Mouse (Mus musculus) heart, embryonic 16.5 days (tissue): ENCODE data around the gene Hmgb1. TPM values are rescaled to one million over a fixed set of nuclear protein-coding genes. Genes with fewer than 3 reads are reported as not detected.

ENCODE experiments used
- ATAC-seq: fragments of 200-750 bp; cut with Nextera tagmentation; replicated peaks from 2 replicates; pipeline ENCODE4 v1.8.0; 2017; ENCODE audit warnings: moderate number of reproducible peaks; ENCODE audit not compliant: insufficient read depth, low FRiP score; ENCODE audit errors: extremely low read depth
- H3K27ac ChIP-seq: fragments of 300-500 bp; sonication (generic); 2 replicates; pipeline ENCODE4 v1.5.1; 2014; ENCODE audit warnings: mild to moderate bottlenecking, low read length, control low read depth, moderate library complexity
- H3K27me3 ChIP-seq: fragments of 300-500 bp; sonication (generic); 2 replicates; pipeline ENCODE4 v1.6.1; 2014; ENCODE audit warnings: low read length, mixed read lengths; ENCODE audit not compliant: control insufficient read depth, insufficient read depth
- H3K36me3 ChIP-seq: fragments of 300-500 bp; sonication (generic); 2 replicates; pipeline ENCODE4 v1.6.1; 2014; ENCODE audit not compliant: control insufficient read depth, insufficient read depth
- H3K4me1 ChIP-seq: fragments of 300-500 bp; sonication (generic); 2 replicates; pipeline ENCODE4 v1.6.1; 2014; ENCODE audit warnings: low read length, mixed read lengths; ENCODE audit not compliant: control insufficient read depth, insufficient read depth
- H3K4me2 ChIP-seq: fragments of 300-500 bp; sonication (generic); 2 replicates; pipeline ENCODE4 v1.6.1; 2014; ENCODE audit warnings: low read depth, mild to moderate bottlenecking, control low read depth, low read length
- H3K4me3 ChIP-seq: fragments of 300-500 bp; sonication (generic); 2 replicates; pipeline ENCODE4 v1.5.1; 2014; ENCODE audit warnings: mild to moderate bottlenecking, control low read depth, low read length
- H3K9ac ChIP-seq: fragments of 300-500 bp; sonication (generic); 2 replicates; pipeline ENCODE4 v1.6.1; 2014; ENCODE audit warnings: low read length, control low read depth
- H3K9me3 ChIP-seq: fragments of 300-500 bp; sonication (generic); replicated peaks from 2 replicates; pipeline ENCODE4 v1.6.1; 2016; ENCODE audit warnings: low read length; ENCODE audit not compliant: control insufficient read depth
- WGBS: fragments of 180-500 bp; shearing (Covaris S2); extraction: QIAGEN DNeasy Blood & Tissue Kit; methylation state at CpG from one replicate; pipeline ENCODE4 v1.1.7; 2014; 5-methylcytosine and 5-hydroxymethylcytosine counted together
- polyA plus RNA-seq: library from polyadenylated mRNA; unstranded; fragments of >200 nt; fragmentation: Nextera tagmentation; extraction: Ambion mirVana; gene quantifications from 2 replicates; pipeline ENCODE4 v1.2.1, GENCODE M21; 2015

The Hmgb1 gene
- polyA plus RNA-seq, 1 experiment from 2014 or later = 757 TPM

DNA sequence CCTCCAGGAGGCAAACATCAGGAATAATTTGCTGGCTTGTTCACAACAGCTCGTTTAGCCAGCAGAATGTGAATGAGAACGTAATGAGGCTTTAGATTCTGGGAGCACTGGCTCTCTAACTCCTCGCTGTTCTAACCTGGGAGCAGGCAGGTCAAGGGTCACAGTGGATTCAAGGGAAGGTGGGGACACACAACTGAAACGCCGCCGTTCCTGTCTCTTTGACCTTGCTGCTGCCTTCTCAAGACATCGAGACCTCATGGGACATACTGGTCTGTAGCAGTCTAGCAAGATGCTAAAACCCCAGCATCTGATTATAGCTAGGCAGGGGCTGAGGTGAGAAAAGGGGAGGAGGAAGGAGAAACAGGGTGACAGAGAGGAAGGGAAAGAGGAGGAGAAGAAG is 70.8 kb downstream of the Hmgb1 start:
- no peak overlapping the region for H3K4me3 ChIP-seq
- 75% methylated on average over 7 of the region's 7 CpGs for WGBS
- no peaks in the 10 kb centered on the region for H3K9me3 ChIP-seq
- no peaks in the 10 kb centered on the region for H3K4me1 ChIP-seq
- no peak overlapping the region for H3K9ac ChIP-seq
- H3K27ac ChIP-seq = no peak overlapping the region
- no peaks in the 10 kb centered on the region for H3K36me3 ChIP-seq
- no peak for ATAC-seq
- no peaks in the 10 kb centered on the region for H3K27me3 ChIP-seq
- no peak overlapping the region for H3K4me2 ChIP-seq

DNA sequence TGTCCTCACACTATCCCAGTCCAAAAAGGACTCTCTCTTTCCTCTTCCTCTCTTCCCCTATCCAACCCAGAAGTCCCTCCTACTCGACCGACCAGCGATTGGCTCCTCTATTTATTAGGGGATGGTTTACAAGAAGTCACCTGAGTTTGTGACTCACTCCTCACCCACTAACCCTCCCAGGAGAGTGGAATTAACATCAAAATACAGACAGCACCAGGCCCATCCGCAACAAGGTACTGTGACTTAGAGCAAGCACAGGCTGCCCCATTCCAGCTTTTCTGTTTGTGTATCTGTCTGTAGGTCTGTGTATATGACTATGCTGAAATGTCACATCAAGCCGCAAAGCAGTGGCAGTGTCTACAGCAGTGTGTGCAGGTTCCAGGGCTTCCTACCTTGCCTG is 71.7 kb downstream of the Hmgb1 start:
- Histone ChIP-seq H3K9ac (no peak overlapping the region), H3K27me3 (no peaks in the 10 kb centered on the region), H3K9me3 (no peaks in the 10 kb centered on the region), H3K36me3 (no peaks in the 10 kb centered on the region), H3K4me3 (no peak overlapping the region), H3K4me2 (no peak overlapping the region), H3K4me1 (no peaks in the 10 kb centered on the region), H3K27ac (no peak overlapping the region)
- no peak for ATAC-seq
- 83% methylated on average over 5 of the region's 5 CpGs for WGBS

DNA sequence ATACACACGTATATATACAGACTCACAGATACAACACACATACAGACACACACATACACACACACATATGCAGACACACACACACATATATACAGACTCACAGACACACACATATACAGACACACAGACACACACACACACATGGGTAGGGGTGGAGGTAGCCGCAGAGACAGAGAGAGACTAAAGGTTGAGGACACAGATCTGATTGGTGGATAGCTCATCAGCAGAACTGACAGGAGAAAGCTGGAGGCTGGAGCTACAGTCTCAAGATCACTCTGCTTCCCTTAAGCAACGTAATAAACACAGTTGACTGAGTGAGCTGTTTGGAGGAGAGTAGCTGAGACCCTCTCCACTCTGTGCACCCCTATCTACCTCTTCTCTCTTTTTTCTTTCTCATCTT is 75.1 kb downstream of the Hmgb1 start:
- Histone ChIP-seq H3K27me3 (no peaks in the 10 kb centered on the region), H3K4me3 (no peak overlapping the region), H3K4me2 (no peak overlapping the region), H3K36me3 (no peaks in the 10 kb centered on the region), H3K9ac (no peak overlapping the region), H3K4me1 (no peaks in the 10 kb centered on the region), H3K27ac (no peak overlapping the region), H3K9me3 (no peaks in the 10 kb centered on the region)
- no peak for ATAC-seq
- 79% methylated on average over 3 of the region's 3 CpGs for WGBS

DNA sequence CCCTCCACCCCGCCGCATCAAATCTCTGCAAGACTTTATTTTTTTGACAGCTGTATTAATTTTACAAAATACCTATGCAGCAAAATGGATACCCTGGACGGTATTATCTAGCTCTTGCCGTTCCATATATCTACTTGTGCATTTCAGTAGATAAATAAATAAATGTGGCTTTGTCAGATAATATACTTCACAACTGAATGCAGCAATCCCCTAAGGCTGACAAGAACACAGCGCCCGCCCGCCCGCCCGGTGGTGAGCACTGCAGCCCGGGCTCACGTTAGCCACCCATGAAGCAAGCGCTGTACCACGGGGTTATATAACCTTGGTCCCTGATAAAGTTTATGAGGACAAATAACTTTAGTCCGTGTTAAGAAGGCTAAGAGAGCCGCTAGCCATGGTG is 76.1 kb downstream of the Hmgb1 start:
- Histone ChIP-seq H3K4me2 (no peak overlapping the region), H3K4me1 (no peaks in the 10 kb centered on the region), H3K36me3 (no peaks in the 10 kb centered on the region), H3K9me3 (no peaks in the 10 kb centered on the region), H3K27ac (no peak overlapping the region), H3K4me3 (no peak overlapping the region), H3K27me3 (no peaks in the 10 kb centered on the region), H3K9ac (no peak overlapping the region)
- no peak for ATAC-seq
- 76% methylated on average over 15 of the region's 15 CpGs for WGBS

- WGBS = 53% methylated on average over 3 of the region's 3 CpGs
Measured at GRCm38 (mm10) chr5:149107566-149107965, 76.7 kb downstream of the Hmgb1 start.

GRCm38 (mm10) chr5:149104096-149104725 is 80.1 kb downstream of the Hmgb1 start:
- Histone ChIP-seq H3K27me3 (no peaks in the 10 kb centered on the region), H3K9me3 (peaks cover 3% of the 10 kb centered on the region; the same call in 1 of the 2 replicates), H3K4me2 (no peak overlapping the region), H3K27ac (no peak overlapping the region), H3K4me3 (no peak overlapping the region), H3K4me1 (no peaks in the 10 kb centered on the region), H3K9ac (no peak overlapping the region), H3K36me3 (no peaks in the 10 kb centered on the region)
- WGBS = 85% methylated on average over 8 of the region's 8 CpGs
- no peak for ATAC-seq

More at GRCm38 (mm10) chr5:149107566-149107965, 76.7 kb downstream of the Hmgb1 start:
- Histone ChIP-seq H3K9me3 (no peaks in the 10 kb centered on the region), H3K4me2 (no peak overlapping the region), H3K9ac (no peak overlapping the region), H3K4me1 (no peaks in the 10 kb centered on the region), H3K27me3 (no peaks in the 10 kb centered on the region), H3K4me3 (no peak overlapping the region), H3K27ac (no peak overlapping the region), H3K36me3 (no peaks in the 10 kb centered on the region)
- ATAC-seq = no peak

- H3K27me3 ChIP-seq = no peaks in the 10 kb centered on the region
- peaks cover 3% of the 10 kb centered on the region; the same call in 1 of the 2 replicates for H3K9me3 ChIP-seq
- H3K36me3 ChIP-seq = no peaks in the 10 kb centered on the region
- H3K4me3 ChIP-seq = no peak overlapping the region
- H3K27ac ChIP-seq = no peak overlapping the region
- 79% methylated on average over 6 of the region's 6 CpGs for WGBS
- H3K4me2 ChIP-seq = no peak overlapping the region
- no peak overlapping the region for H3K9ac ChIP-seq
- ATAC-seq = no peak
- no peaks in the 10 kb centered on the region for H3K4me1 ChIP-seq
Measured at GRCm38 (mm10) chr5:149101869-149102268, 82.4 kb downstream of the Hmgb1 start.

DNA sequence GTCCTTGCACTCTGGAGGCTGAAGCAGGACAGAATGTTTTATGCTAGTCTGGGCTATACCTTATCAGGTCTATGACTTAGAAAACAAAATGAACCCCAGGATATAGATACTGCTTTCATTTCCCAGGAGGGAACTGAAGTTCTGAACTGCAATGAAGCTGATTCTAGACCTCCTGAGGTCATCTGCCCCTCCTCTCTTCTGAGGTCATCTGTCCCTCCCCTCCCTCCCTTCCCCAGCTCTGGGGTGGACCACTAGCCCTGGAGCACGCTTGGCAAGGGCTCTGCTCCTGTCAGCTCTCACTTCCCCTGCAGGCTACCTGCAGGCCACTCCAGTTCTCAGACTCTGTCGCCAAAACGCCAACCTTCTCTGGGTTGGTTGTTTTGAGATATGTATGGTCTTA is 84.2 kb downstream of the Hmgb1 start:
- 60% methylated on average over 3 of the region's 3 CpGs for WGBS
- H3K4me2 ChIP-seq = no peak overlapping the region

GRCm38 (mm10) chr5:149099009-149099408 is 85.3 kb downstream of the Hmgb1 start:
- Histone ChIP-seq H3K4me1 (no peaks in the 10 kb centered on the region), H3K27me3 (no peaks in the 10 kb centered on the region), H3K4me3 (no peak overlapping the region), H3K36me3 (no peaks in the 10 kb centered on the region), H3K27ac (no peak overlapping the region), H3K9ac (no peak overlapping the region), H3K9me3 (peaks cover 3% of the 10 kb centered on the region; the same call in 1 of the 2 replicates), H3K4me2 (no peak overlapping the region)
- ATAC-seq = no peak
- WGBS = 85% methylated on average over 1 of the region's 1 CpGs

More for the DNA sequence above, 84.2 kb downstream of the Hmgb1 start:
- H3K9ac ChIP-seq = no peak overlapping the region
- no peak overlapping the region for H3K4me3 ChIP-seq
- ATAC-seq = no peak
- no peaks in the 10 kb centered on the region for H3K4me1 ChIP-seq
- H3K27me3 ChIP-seq = no peaks in the 10 kb centered on the region
- H3K27ac ChIP-seq = no peak overlapping the region
- H3K36me3 ChIP-seq = no peaks in the 10 kb centered on the region
- H3K9me3 ChIP-seq = peaks cover 3% of the 10 kb centered on the region; the same call in 1 of the 2 replicates
